Mouse (Mus musculus): ENCODE data around the gene Rhov. TPM values are rescaled to one million over a fixed set of nuclear protein-coding genes. Genes with fewer than 3 reads are reported as not detected.

Rhov gene
- total RNA-seq, 1 experiment, result 1.9 TPM

DNA sequence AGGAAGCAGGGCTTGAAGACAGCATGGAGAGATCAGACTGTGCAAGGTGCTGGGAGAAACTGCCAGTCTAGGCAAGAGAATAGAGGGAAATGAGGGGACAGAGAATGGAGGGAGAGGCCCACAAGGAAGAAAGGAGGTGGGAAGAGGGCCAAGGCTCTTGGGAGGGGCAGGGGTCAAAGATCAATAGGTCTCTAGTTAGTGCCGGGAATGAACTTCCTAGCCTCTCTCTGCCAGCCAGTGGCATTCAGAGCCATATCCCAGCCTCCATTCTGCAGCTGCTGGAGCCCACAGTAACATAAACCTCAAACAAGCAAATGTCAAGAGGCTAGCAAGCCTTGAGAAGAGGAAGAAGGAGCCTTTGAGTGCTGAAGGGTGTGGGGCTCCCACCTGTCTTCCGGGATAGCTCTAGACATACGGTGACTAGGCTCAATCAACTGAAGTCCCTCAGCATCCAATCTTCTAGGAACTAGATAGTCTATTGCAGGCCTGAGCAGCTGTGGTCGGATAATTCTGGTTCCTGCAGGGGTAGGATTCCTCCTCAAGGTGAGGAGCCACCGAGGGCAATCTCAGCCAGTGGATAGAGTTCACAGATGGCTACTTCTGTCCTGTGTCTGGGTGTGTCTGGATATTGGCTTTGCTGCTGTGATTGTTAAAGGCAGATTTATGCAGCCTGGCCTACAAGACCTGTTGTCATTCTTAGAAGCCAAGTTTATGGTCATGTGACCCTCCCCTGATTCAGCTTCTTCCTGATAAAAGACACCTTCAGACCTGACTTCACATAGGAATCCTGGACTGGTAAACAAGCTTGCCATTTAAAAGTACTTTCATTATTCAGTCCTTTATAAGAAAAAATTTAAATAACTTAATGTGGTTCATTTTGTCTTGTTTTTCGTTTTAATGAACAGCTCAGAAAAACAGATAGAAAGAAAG, 41.0 kb downstream of the Rhov start, which contains the start of gene Ppp1r14d:
Ppp1r14d (minus strand) TSS at position 132 of the 930 bp plus-strand sequence.
- H3K9ac ChIP-seq (ENCODE audit: insufficient read depth, low read depth, low read length, poor library complexity, severe bottlenecking), result no peak within 1 kb of the TSS
- H3K27ac ChIP-seq (ENCODE audit: insufficient read depth, low read depth, low read length, poor library complexity, severe bottlenecking), result no peak within 1 kb of the TSS
- no peak for TF ChIP-seq ZNF384 (IDR thresholded peaks at IDR 0.05; ENCODE audit: low read depth, low read length)
- no peak for TF ChIP-seq ZC3H11A (IDR thresholded peaks at IDR 0.05; ENCODE audit: borderline replicate concordance, low read depth, low read length)
- no peak for TF ChIP-seq HCFC1 (IDR thresholded peaks at IDR 0.05; ENCODE audit: borderline replicate concordance, insufficient read depth, low read length)
- TF ChIP-seq MAFK (IDR thresholded peaks at IDR 0.05; ENCODE audit: insufficient read depth, low read depth, low read length), result no peak
- no peak for TF ChIP-seq CHD2 (IDR thresholded peaks at IDR 0.05; ENCODE audit: low read depth, low read length)
- H3K4me1 ChIP-seq (ENCODE audit: control insufficient read depth in 2 of 2, insufficient read depth in 2 of 2, low read length in 2 of 2, poor library complexity in 1 of 2), result peaks cover 0 to 3% of the 10 kb centered on the region in 2 experiments; a peak in 3 of 4 replicates
- no peaks in the 10 kb centered on the region for H3K9me3 ChIP-seq (ENCODE audit: control insufficient read depth, insufficient read depth, low read depth, low read length)
- peak within 1 kb of the TSS in 1 of 2 experiments; percentile 36; a peak in 1 of 4 replicates for H3K4me3 ChIP-seq (ENCODE audit: insufficient read depth in 1 of 2, low read depth in 1 of 2, low read length in 2 of 2, poor library complexity in 1 of 2, severe bottlenecking in 1 of 2)
- in situ Hi-C loops (cut with MboI; ENCODE audit: low sequenced_read_pairs in 2 of 2, unreplicated experiment in 2 of 2), result no loop called here
- H3K36me3 ChIP-seq (ENCODE audit: control insufficient read depth, insufficient read depth, low read length, poor library complexity, severe bottlenecking), result no peaks in the 10 kb centered on the region
- no peak for DNase-seq (ENCODE audit: low read depth, low spot score)

Other genes with a start within 250 kb of the Rhov start
- 5.2 and 6.3 TPM in 2 replicates for gene Ccdc32, start 241.9 kb downstream of the Rhov start, total RNA-seq (2012; rRNA removed)
- 20.8 and 23.4 TPM in 2 replicates for gene Rpusd2, start 236.5 kb downstream of the Rhov start, total RNA-seq (2012; rRNA removed)
- 25.5 and 31.4 TPM in 2 replicates for gene Knl1, start 224.2 kb downstream of the Rhov start, total RNA-seq (2012; rRNA removed)
- gene Rad51, start 158.5 kb downstream of the Rhov start, total RNA-seq (2012; rRNA removed), result 37.3 and 42.2 TPM in 2 replicates
- gene Rmdn3, start 114.2 kb downstream of the Rhov start, total RNA-seq (2012; rRNA removed), result 72.9 and 95.9 TPM in 2 replicates
- 12.7 and 14.1 TPM in 2 replicates for gene Gchfr, start 103.5 kb downstream of the Rhov start, total RNA-seq (2012; rRNA removed)
- gene Gm14137, start 96.8 kb downstream of the Rhov start, total RNA-seq (2012; rRNA removed), result 0.37 and 0.45 TPM in 2 replicates
- 15.7 and 19.8 TPM in 2 replicates for gene Zfyve19, start 62.7 kb downstream of the Rhov start, total RNA-seq (2012; rRNA removed)
- gene Dnajc17, start 62.5 kb downstream of the Rhov start, total RNA-seq (2012; rRNA removed), result 11.7 and 15.2 TPM in 2 replicates
- 0.95 and 1.6 TPM in 2 replicates for gene Ppp1r14d, start 41.4 kb downstream of the Rhov start, total RNA-seq (2012; rRNA removed)
- gene Spint1, start 33.9 kb downstream of the Rhov start, total RNA-seq (2012; rRNA removed), result 80.3 and 167 TPM in 2 replicates
- 17.0 and 17.8 TPM in 2 replicates for gene Vps18, start 17.5 kb upstream of the Rhov start, total RNA-seq (2012; rRNA removed)
- gene Dll4, start 54.5 kb upstream of the Rhov start, total RNA-seq (2012; rRNA removed), result 0.27 and 0.42 TPM in 2 replicates
- 20.9 and 31.0 TPM in 2 replicates for gene Chac1, start 80.0 kb upstream of the Rhov start, total RNA-seq (2012; rRNA removed)
- 38.8 and 39.2 TPM in 2 replicates for gene Ino80, start 206.4 kb upstream of the Rhov start, total RNA-seq (2012; rRNA removed)

Data from ES-E14 (cell line).